Comparison of ENCODE assay signal across 8 mouse cellular contexts in the genomic region with DNA sequence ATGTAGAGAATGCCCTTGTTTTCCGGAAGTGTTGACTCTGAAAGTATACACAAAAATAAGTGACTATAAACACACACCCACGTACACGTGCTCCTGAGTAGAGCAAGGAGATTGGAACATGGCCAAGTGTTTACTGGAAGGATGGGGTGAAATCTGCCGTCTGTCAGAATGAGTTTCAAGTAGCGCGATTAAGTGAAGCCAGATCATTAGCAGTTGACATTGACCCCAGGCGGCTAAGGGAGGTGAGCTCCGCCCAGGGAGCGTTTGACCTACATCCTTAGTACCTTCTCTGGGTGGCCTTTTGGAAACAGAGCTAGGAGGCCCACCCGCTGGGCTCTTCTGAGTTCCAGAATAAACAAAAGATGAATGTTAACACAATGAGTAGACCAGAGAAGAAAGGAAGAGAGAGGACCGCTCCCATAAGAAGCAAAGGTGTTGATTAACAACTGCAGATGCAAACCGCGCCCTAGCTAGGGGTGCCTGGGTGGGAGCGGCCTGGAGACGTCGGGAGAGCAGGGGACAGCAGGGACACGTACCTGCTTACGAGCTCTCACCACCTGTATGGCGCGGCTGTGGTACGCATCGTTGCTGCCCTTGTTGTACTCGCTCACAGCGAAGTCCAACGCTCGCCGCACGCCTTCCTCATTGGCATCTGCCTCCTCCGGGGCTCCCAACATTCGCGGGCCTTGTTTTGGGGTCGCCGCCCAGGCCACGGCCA. TPM values are rescaled to one million over a fixed set of nuclear protein-coding genes. Genes with fewer than 3 reads are reported as not detected.
A peak's percentile ranks its signal among the peaks of the same experiment; 100 is the strongest.
DNase-seq lines count a peak whose midpoint lies in the region; ATAC-seq lines count a peak whose summit lies in the region.

No protein-coding gene starts in this region.

- H3K4me3 ChIP-seq in neural tube, embryonic 11.5 days (ENCODE audit: low read depth, low read length), result peak overlapping the region; percentile 88
- H3K4me3 ChIP-seq in forebrain, embryonic 16.5 days (replicated peaks; ENCODE audit: low read length), result peak overlapping the region; percentile 64

- no peaks in the 10 kb centered on the region; the same call in 1 of the 2 replicates for H3K36me3 ChIP-seq in neural tube, embryonic 11.5 days (ENCODE audit: control insufficient read depth, insufficient read depth, low read length)
- peaks cover 16% of the 10 kb centered on the region for H3K36me3 ChIP-seq in forebrain, embryonic 16.5 days (ENCODE audit: control insufficient read depth, insufficient read depth)
- peaks cover 2% of the 10 kb centered on the region for H3K36me3 ChIP-seq in splenic B cell, adult 2 months (ENCODE audit: control insufficient read depth, insufficient read depth, low read length, poor library complexity, severe bottlenecking)

- peak overlapping the region; percentile 73 for H3K27ac ChIP-seq in neural tube, embryonic 11.5 days (ENCODE audit: low read depth, low read length)
- peak overlapping the region; percentile 78 for H3K27ac ChIP-seq in forebrain, embryonic 16.5 days (ENCODE audit: low read length)

- H3K4me1 ChIP-seq in neural tube, embryonic 11.5 days (ENCODE audit: control insufficient read depth, insufficient read depth, low read length), result peaks cover 11% of the 10 kb centered on the region
- H3K4me1 ChIP-seq in forebrain, embryonic 16.5 days (replicated peaks; ENCODE audit: control insufficient read depth, insufficient read depth, low read length), result peaks cover 25% of the 10 kb centered on the region

- 2% methylated on average over 34 of the region's 34 CpGs for WGBS in neural tube, embryonic 11.5 days
- 1% methylated on average over 34 of the region's 34 CpGs for WGBS in forebrain, embryonic 16.5 days

- peak; percentile 64 for ATAC-seq in neural tube, embryonic 11.5 days (ENCODE audit: insufficient read depth, low FRiP score, low TSS enrichment)
- ATAC-seq in forebrain, embryonic 16.5 days, result peak; percentile 68

- H3K4me2 ChIP-seq in neural tube, embryonic 11.5 days (ENCODE audit: low read depth), result peak overlapping the region; percentile 78
- peak overlapping the region; percentile 88 for H3K4me2 ChIP-seq in forebrain, embryonic 16.5 days (ENCODE audit: low read length)

- H3K9ac ChIP-seq in neural tube, embryonic 11.5 days (ENCODE audit: low read length), result peak overlapping the region; percentile 88
- peak overlapping the region; percentile 89 for H3K9ac ChIP-seq in forebrain, embryonic 16.5 days (replicated peaks; ENCODE audit: low read depth, low read length)

- DNase-seq in neural tube, embryonic 11.5 days (ENCODE audit: low spot score), result peak; percentile 43
- DNase-seq in neural tube, embryonic 10.5 days (ENCODE audit: extremely low spot score, low spot score), result no peak
- peak; percentile 28 to 36 for DNase-seq in cerebellum, adult 18-20 months
- peak; percentile 50 for DNase-seq in kidney, adult 18-20 months
- peak; percentile 58 for DNase-seq in lung, postnatal 10 days
- peak; percentile 11 for DNase-seq in splenic B cell, adult 2 months (ENCODE audit: low read depth, low spot score)
- no peak for DNase-seq in urinary bladder, postnatal 10 days (ENCODE audit: low spot score)

- no peaks in the 10 kb centered on the region for H3K9me3 ChIP-seq in neural tube, embryonic 11.5 days (ENCODE audit: control insufficient read depth, low read length)
- no peaks in the 10 kb centered on the region for H3K9me3 ChIP-seq in forebrain, embryonic 16.5 days (ENCODE audit: control insufficient read depth, low read length)

- no peaks in the 10 kb centered on the region for H3K27me3 ChIP-seq in neural tube, embryonic 11.5 days (ENCODE audit: control insufficient read depth, insufficient read depth, low read length)
- no peaks in the 10 kb centered on the region for H3K27me3 ChIP-seq in forebrain, embryonic 16.5 days (replicated peaks; ENCODE audit: control insufficient read depth, insufficient read depth, low read length)
- no peaks in the 10 kb centered on the region for H3K27me3 ChIP-seq in splenic B cell, adult 2 months (ENCODE audit: control insufficient read depth, insufficient read depth, low read length, poor library complexity, severe bottlenecking)

RNA-seq across cellular contexts. Expression of a gene that starts 0.7 kb away (rescaled TPM):
- polyA plus RNA-seq in neural tube, embryonic 11.5 days (2014; fragmentation: Nextera tagmentation; extraction: Ambion mirVana), result 309 and 318 TPM in 2 replicates
- 482 and 493 TPM in 2 replicates for polyA plus RNA-seq in forebrain, embryonic 16.5 days (2015; fragmentation: Nextera tagmentation; extraction: Ambion mirVana)

RNA-seq across cellular contexts. Expression of a gene that starts 9.9 kb away (rescaled TPM):
- not detected in 2 replicates for polyA plus RNA-seq in neural tube, embryonic 11.5 days (2014; fragmentation: Nextera tagmentation; extraction: Ambion mirVana)
- polyA plus RNA-seq in forebrain, embryonic 16.5 days (2015; fragmentation: Nextera tagmentation; extraction: Ambion mirVana), result not detected in 2 replicates

RNA-seq across cellular contexts. Expression of a gene that starts 39.8 kb away (rescaled TPM):
- not detected in 2 replicates for polyA plus RNA-seq in neural tube, embryonic 11.5 days (2014; fragmentation: Nextera tagmentation; extraction: Ambion mirVana)
- not detected in 2 replicates for polyA plus RNA-seq in forebrain, embryonic 16.5 days (2015; fragmentation: Nextera tagmentation; extraction: Ambion mirVana)

RNA-seq across cellular contexts. Expression of a gene that starts 54.9 kb away (rescaled TPM):
- polyA plus RNA-seq in neural tube, embryonic 11.5 days (2014; fragmentation: Nextera tagmentation; extraction: Ambion mirVana), result not detected in 2 replicates
- polyA plus RNA-seq in forebrain, embryonic 16.5 days (2015; fragmentation: Nextera tagmentation; extraction: Ambion mirVana), result not detected in 2 replicates

Comparison
In these comparisons a context has a peak if more than half of its experiments do, and no peak if none do; other contexts are left out.
1. DNase-seq: peak in neural tube, embryonic 11.5 days (single experiment), cerebellum, adult 18-20 months (2 of 2), kidney, adult 18-20 months (single experiment), lung, postnatal 10 days (single experiment) and splenic B cell, adult 2 months (single experiment); none in neural tube, embryonic 10.5 days (single experiment) and urinary bladder, postnatal 10 days (single experiment).